Mouse (Mus musculus) thymus, postnatal 25 days (tissue): ENCODE results near the gene Fkbp3.
A peak's percentile ranks its signal among the peaks of the same experiment; 100 is the strongest.
"Not testable (repeated sequence)": the region's sequence is repeated elsewhere in the genome, so short reads cannot be mapped to it uniquely, and the experiment has no call there.

Experiments
- DNase-seq: peaks from one replicate; pipeline ENCODE4 v3.0.0; 2022

Gene Fkbp3

GRCm38 (mm10) chr12:65073611-65074178 is at the start of gene Fkbp3:
Gene Fkbp3, minus strand, starts transcription at chr12:65074007.
- DNase-seq, result peak; percentile 98

GRCm38 (mm10) chr12:65119451-65119850 is 45.6 kb upstream of the Fkbp3 start:
- no peak for DNase-seq

GRCm38 (mm10) chr12:65118968-65119367 is 45.2 kb upstream of the Fkbp3 start:
- no peak for DNase-seq

GRCm38 (mm10) chr12:65114978-65115377 is 41.2 kb upstream of the Fkbp3 start:
- not testable (repeated sequence) for DNase-seq

GRCm38 (mm10) chr12:65113925-65114324 is 40.1 kb upstream of the Fkbp3 start:
- no peak for DNase-seq

- DNase-seq, result no peak
Observed at GRCm38 (mm10) chr12:65112811-65113210, 39.0 kb upstream of the Fkbp3 start.

GRCm38 (mm10) chr12:65111503-65111902 is 37.7 kb upstream of the Fkbp3 start:
- no peak for DNase-seq

- no peak for DNase-seq
Observed at GRCm38 (mm10) chr12:65108746-65109145, 34.9 kb upstream of the Fkbp3 start.

- DNase-seq, result no peak
Observed at GRCm38 (mm10) chr12:65076906-65077305, 3.1 kb upstream of the Fkbp3 start.

DNA sequence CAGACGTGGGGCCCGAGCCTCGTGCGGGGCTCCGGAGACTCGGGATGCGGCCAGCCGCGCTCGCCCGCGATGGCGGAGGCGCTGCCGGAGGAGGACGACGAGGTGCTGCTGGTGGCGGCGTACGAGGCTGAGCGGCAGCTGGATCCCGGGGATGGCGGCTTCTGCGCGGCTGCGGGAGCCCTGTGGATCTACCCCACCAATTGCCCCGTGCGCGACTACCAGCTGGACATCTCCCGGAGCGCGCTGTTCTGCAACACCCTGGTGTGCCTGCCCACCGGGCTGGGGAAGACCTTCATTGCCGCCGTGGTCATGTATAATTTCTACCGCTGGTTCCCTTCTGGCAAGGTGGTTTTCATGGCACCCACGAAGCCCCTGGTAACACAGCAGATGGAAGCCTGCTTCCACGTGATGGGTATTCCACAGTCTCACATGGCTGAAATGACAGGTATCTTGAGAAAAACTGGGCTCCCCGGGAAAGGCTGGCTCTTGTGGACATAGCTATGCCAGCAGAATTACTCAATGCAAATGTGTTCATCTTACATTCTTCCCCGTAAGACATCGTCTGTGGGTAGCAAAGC is 2.0 kb upstream of the Fkbp3 start:
- no peak for DNase-seq

DNA sequence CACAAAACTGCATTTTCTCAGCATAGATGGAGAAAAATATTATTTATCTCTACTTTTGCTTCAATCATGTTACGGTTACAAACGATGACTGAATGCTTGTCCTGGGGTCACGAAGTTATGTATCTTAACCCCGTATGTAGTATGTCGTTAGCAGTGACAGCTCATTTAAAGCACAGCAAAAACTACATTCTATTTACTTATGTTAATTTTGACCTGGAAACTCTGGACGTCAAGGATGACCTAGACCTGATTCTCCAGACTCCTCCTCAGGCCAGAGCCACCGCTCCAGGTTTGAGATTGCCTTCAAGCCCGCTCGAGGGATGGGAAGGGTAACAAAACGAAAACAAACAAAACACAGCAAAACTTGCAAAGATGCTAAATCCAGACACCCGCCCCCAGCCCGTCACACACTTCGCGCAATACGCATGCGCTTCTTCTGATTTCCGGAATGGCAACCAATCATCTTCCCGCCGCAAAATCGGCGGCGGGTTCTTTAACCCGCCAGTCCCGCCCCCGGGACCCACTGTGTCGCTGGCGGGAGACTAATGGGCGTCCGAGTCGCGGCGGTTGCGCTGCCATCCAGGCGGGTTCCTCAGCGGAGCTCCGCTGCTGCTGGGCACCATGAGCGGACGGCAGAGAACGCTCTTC is 1.4 kb upstream of the Fkbp3 start, which contains the start of gene Fancm:
Gene Fancm, plus strand, starts transcription at position 519 of the 648 bp plus-strand sequence.
- peak; percentile 90 for DNase-seq

DNA sequence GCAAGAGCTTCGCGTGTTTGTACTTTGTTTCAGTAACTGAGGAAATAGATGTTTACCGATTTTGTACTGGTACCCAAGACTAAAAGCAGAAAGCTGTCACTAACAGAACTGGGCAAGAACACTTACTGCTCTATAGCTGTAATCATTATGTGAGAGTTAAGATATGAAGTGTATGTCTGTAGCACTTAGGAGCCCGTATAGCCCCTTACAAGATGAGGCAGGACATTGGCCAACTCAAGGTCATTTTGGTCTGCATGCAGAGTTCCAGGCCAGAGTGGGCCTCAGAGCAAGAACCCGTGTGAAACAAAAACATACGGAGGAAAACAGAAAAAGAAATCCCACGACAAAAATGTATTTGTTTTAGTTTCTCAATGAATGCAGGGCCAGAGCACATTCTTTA is 844 bp upstream of the Fkbp3 start:
- DNase-seq, result no peak

GRCm38 (mm10) chr12:65072911-65073610 is 746 bp downstream of the Fkbp3 start:
- DNase-seq, result no peak

DNA sequence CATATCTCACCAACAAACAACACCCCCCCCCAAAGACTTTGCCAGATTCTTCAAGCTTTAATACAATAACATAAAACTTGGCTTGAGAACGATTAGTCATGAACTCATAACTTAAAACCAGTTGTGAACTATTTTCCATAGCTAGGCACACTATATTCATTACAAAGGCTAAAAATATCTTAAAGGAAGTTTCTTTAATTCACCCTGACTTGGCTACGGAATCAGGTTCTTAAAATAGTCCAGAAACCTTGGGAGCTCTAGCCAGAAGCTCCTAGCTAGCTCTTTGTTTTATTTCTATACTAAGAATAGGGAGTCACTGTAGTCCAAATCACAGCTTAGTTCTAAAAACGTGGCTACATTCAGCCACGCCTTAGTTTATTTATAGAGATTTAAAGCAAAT is 5.4 kb downstream of the Fkbp3 start:
- no peak for DNase-seq

DNA sequence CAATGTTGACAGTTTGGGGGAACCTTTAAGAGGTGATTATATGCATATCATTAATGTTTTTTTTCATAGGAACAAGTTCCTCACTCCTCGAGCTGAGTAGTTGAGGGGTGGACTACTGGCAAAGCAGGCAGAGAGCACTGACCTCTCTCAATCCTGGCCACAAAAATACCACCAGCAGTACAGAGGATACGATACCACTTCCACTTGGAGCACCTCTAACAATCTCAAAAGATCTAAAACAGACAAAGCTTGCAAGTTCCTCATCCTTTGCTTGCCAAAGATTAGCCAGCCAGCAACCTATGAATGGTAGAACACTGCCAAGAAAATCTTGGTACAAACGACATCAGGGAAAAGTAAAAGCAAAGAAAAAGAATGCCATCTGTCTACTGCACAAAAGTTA is 7.6 kb downstream of the Fkbp3 start:
- DNase-seq, result no peak

DNA sequence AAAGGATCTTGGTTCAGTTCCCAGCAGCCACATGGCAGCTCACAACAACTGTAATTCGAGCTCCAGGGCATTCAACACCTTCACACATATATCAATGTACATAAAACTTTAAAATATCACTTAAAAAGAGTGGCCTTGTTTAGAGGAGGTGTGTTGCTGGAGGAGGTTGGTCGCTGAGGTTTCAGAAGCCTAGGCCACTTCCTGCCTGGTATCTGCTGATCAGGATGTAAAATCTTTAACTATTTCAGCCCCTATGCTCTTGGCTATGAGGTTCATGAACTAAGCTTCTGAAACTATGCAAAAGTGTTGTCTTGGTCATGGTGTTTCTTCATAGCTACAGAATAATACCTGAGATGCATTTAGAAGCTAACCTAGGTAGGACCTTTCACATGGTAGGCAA is 8.6 kb downstream of the Fkbp3 start:
- peak; percentile 25 for DNase-seq

GRCm38 (mm10) chr12:65061082-65061481 is 12.7 kb downstream of the Fkbp3 start:
- DNase-seq, result no peak

GRCm38 (mm10) chr12:65058203-65058602 is 15.6 kb downstream of the Fkbp3 start:
- no peak for DNase-seq

DNA sequence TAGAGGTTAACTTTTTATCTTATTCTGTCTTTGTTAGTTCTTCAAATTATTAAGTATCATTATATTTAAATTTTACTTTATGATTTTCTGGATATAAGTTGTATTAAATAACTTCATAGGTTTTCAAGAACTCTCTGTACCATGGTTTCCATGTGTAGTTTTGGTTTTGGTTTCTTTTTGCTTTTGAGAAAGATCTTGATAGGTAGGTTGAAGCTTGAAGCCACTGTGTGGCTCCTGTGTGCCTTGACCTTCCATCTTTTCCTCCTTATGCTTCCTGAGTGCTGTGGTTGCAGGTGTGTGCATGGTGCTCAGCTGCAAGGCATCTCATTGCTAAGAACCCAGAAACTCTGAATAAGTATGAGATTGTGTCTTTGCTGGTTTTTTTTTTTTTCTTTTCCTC is 25.0 kb downstream of the Fkbp3 start:
- DNase-seq, result no peak

DNA sequence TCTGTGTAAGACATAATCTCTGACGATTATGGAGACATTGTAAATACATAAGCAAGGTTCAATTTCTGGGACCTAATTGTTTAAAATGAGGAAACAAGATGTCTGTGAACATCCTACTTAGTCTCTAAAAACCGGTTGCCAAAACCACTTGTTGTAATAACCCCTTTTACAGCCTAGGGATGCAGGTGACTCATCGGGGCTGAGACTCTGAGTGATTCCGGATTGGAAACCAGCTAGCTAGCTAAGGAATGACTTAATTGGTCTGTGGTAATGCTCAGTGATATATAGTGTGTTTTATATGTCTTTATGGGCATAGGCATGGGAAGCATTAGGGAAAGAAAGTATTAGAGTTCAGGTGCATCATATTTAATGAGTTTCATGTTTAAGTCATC is 36.3 kb downstream of the Fkbp3 start:
- DNase-seq, result no peak

DNA sequence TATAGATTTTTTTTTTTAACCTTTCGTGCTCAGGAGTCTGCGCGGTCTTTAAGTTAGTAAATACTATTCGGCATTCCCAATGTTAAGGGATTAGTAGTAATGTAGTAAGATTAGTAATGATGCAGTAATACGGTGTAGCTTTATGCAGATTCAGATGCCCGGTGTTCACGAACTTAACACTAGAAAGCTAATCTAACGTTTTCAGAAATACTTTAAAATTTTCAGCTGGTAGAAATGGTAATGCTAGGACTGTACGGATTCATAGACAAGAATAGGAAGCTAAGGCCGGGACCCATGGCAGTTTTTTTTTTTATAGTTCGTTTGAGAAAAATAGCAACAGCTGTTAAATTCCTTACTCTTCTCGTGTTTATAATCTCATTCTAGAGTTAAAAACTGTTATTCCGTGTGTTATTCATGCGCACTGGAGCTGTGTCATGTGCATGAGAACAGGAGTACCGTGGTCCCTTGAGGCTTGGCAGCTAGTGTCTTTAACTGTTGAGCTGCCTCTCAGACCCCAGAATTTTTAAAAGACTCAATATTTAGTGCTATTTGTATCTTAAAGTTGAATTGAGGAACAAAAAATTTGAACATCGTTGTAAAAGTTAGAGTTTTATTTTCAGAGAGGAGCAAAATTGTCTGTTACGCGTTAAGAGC is 36.8 kb downstream of the Fkbp3 start:
- no peak for DNase-seq

DNA sequence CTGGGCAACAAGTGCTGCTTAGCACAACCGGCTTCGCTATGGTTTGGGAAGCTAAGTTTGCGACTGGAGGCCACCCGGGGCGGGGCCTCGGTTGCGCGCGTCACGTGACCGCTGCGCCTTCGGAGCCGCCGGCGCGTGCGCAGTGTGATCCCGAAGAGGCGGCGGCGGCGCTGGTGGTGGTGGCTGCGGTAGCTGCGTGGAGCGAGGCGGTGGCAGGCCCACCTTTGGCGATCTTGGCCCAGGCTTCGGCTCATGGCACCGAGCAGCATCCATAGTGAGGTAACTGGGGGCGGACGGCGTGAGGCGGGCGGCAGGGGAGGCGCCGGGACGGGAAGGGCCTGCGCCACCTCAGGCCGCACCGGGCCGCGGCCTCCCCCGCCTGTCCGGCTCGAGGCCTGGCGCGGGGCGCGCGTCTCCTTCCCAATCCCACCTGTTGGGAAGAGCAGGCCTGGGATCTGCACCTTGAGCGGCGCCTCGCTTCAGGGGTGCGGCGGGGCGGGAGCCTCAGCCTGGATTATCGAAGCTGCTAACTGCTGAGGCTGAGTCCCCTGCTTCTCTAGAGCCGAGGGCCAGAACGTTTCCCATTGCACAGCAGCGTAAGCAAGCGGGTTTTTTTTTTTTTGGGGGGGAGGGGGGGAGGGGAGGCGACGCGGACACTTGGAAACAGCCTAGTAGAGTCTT is 37.5 kb downstream of the Fkbp3 start, which contains the start of gene Prpf39:
Gene Prpf39, plus strand, starts transcription at position 144 of the 681 bp plus-strand sequence.
- peak; percentile 92 for DNase-seq

DNA sequence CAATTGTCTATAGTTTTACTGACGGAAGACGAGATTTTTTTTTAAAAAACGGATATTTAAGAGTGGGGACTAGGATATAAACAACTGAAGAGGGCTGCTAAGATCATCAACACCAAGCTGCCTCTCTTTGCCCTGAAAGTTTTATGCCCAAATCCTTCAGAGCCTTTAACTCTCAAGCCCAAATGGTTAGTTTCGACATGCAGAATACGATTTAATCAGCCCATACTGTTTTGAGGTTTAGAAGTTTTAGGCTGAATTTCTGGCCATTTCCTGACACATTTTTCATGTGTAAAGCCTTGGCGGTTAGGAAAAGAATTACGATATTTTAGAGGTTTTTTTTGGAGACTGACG is 38.0 kb downstream of the Fkbp3 start:
- DNase-seq, result no peak
